Mouse (Mus musculus) adrenal gland, postnatal 10 days (tissue): ENCODE results near the gene Hist1h2bq. TPM values are rescaled to one million over a fixed set of nuclear protein-coding genes. Genes with fewer than 3 reads are reported as not detected.

Experiments
- DNase-seq: peaks from one replicate; pipeline ENCODE4 v3.0.0; 2021; ENCODE audit warnings: mixed read lengths
- microRNA-seq: library from miRNA; unstranded; fragments of <30 nt; microRNA quantifications from one replicate; pipeline ENCODE4 v1.2.0, GENCODE M21; 2021
- total RNA-seq, 2 experiments: library from RNA; stranded (reverse); gene quantifications; 2 replicates each; pipeline ENCODE4 v1.2.3; 2021

Gene Hist1h2bq
- total RNA-seq, 2 experiments from 2014 or later: 207 to 275 TPM

GRCm38 (mm10) chr13:21787760-21788593, 22.0 kb downstream of the Hist1h2bq start:
- DNase-seq: no peak

GRCm38 (mm10) chr13:21786899-21787629, 22.9 kb downstream of the Hist1h2bq start, which contains the start of the genes Hist1h2an and Hist1h2bp:
Gene Hist1h2an, minus strand, starts transcription at chr13:21787218.
Gene Hist1h2bp, plus strand, starts transcription at chr13:21787461.
- peak; percentile 85 for DNase-seq

- DNase-seq: no peak
These were observed 23.7 kb downstream of the Hist1h2bq start for GRCm38 (mm10) chr13:21786189-21786898.

- no peak for DNase-seq
These were observed 25.7 kb downstream of the Hist1h2bq start for GRCm38 (mm10) chr13:21784311-21784710.

GRCm38 (mm10) chr13:21783734-21784161, 26.2 kb downstream of the Hist1h2bq start:
- peak; percentile 42 for DNase-seq

- peak; percentile 63 for DNase-seq
These were observed 26.8 kb downstream of the Hist1h2bq start, which contains the start of gene Hist1h3i for GRCm38 (mm10) chr13:21783255-21783617. Gene Hist1h3i, minus strand, starts transcription at chr13:21783370.

GRCm38 (mm10) chr13:21782361-21783254, 27.4 kb downstream of the Hist1h2bq start:
- peak; percentile 15 for DNase-seq

- DNase-seq: no peak
These were observed 28.4 kb downstream of the Hist1h2bq start for GRCm38 (mm10) chr13:21781639-21782038.

- no peak for DNase-seq
These were observed 28.9 kb downstream of the Hist1h2bq start for GRCm38 (mm10) chr13:21781021-21781555.

- DNase-seq: peak; percentile 81
These were observed 29.9 kb downstream of the Hist1h2bq start, which contains the start of gene Hist1h1b for GRCm38 (mm10) chr13:21779767-21780731. Gene Hist1h1b, minus strand, starts transcription at chr13:21780625.

- DNase-seq: peak; percentile 71
These were observed 30.9 kb downstream of the Hist1h2bq start for GRCm38 (mm10) chr13:21778814-21779766.

Small RNA genes lying within 50 kb of the gene (microRNA-seq; reads per million reads assigned to microRNA genes)
- gene Gm19658 (not detected), gene Gm44346 (not detected), gene Gm44466 (not detected)

Other genes starting within 250 kb of the Hist1h2bq start
- gene Olfr1364, start 228.4 kb downstream of the Hist1h2bq start, total RNA-seq: not detected
- not detected for gene Olfr1362, start 196.2 kb downstream of the Hist1h2bq start, total RNA-seq
- not detected for gene Olfr11, start 167.7 kb downstream of the Hist1h2bq start, total RNA-seq
- gene Olfr1361, start 146.8 kb downstream of the Hist1h2bq start, total RNA-seq: not detected
- not detected for gene Olfr1360, start 132.8 kb downstream of the Hist1h2bq start, total RNA-seq
- not detected for gene Olfr1359, start 112.1 kb downstream of the Hist1h2bq start, total RNA-seq
- gene Hist1h2bl, start 94.1 kb downstream of the Hist1h2bq start, total RNA-seq: 100 to 1,000 TPM; 284 to 352 TPM
- gene Hist1h2ai, start 93.8 kb downstream of the Hist1h2bq start, total RNA-seq: 100 to 1,000 TPM; 304 to 363 TPM
- gene Hist1h3h, start 92.5 kb downstream of the Hist1h2bq start, total RNA-seq: 100 to 1,000 TPM; 397 to 474 TPM
- 100 to 1,000 TPM in 1 of 2 experiments, 10 to 100 TPM in 1; 83.1 to 103 TPM for gene Hist1h2bm, start 88.2 kb downstream of the Hist1h2bq start, total RNA-seq
- 10 to 100 TPM; 63.1 to 70.2 TPM for gene Hist1h4j, start 75.1 kb downstream of the Hist1h2bq start, total RNA-seq
- 100 to 1,000 TPM; 688 to 818 TPM for gene Hist1h4k, start 59.7 kb downstream of the Hist1h2bq start, total RNA-seq
- gene Hist1h2ak, start 56.4 kb downstream of the Hist1h2bq start, total RNA-seq: 100 to 1,000 TPM; 111 to 143 TPM
- 100 to 1,000 TPM; 174 to 201 TPM for gene Hist1h2bn, start 56.1 kb downstream of the Hist1h2bq start, total RNA-seq
- 100 to 1,000 TPM; 179 to 219 TPM for gene Hist1h1b, start 29.6 kb downstream of the Hist1h2bq start, total RNA-seq
- gene Hist1h3i, start 26.8 kb downstream of the Hist1h2bq start, total RNA-seq: 100 to 1,000 TPM; 296 to 332 TPM
- 10 to 100 TPM; 69.2 to 73.2 TPM for gene Hist1h2an, start 23.0 kb downstream of the Hist1h2bq start, total RNA-seq
- 100 to 1,000 TPM; 111 to 134 TPM for gene Hist1h2bp, start 22.7 kb downstream of the Hist1h2bq start, total RNA-seq
- not detected for gene Hist1h2ao, start 268 bp upstream of the Hist1h2bq start, total RNA-seq
- 100 to 1,000 TPM; 590 to 593 TPM for gene Hist1h4m, start 1.5 kb upstream of the Hist1h2bq start, total RNA-seq
- gene Hist1h4n, start 22.0 kb upstream of the Hist1h2bq start, total RNA-seq: 100 to 1,000 TPM in 1 of 2 experiments, 10 to 100 TPM in 1; 81.5 to 146 TPM
- 100 to 1,000 TPM; 430 to 536 TPM for gene Hist1h2ap, start 23.3 kb upstream of the Hist1h2bq start, total RNA-seq
- gene Hist1h2br, start 23.5 kb upstream of the Hist1h2bq start, total RNA-seq: 100 to 1,000 TPM; 207 to 269 TPM
- gene Zfp184, start 134.9 kb upstream of the Hist1h2bq start, total RNA-seq: 1 to 10 TPM; 2.0 to 2.4 TPM
- gene Pom121l2, start 171.0 kb upstream of the Hist1h2bq start, total RNA-seq: not detected
- not detected for gene Prss16, start 199.5 kb upstream of the Hist1h2bq start, total RNA-seq
- 100 to 1,000 TPM; 239 to 319 TPM for gene Hist1h2ah, start 225.4 kb upstream of the Hist1h2bq start, total RNA-seq
- 100 to 1,000 TPM; 299 to 338 TPM for gene Hist1h2bk, start 225.7 kb upstream of the Hist1h2bq start, total RNA-seq
- 100 to 1,000 TPM; 136 to 154 TPM for gene Hist1h4i, start 231.2 kb upstream of the Hist1h2bq start, total RNA-seq
- 100 to 1,000 TPM; 237 to 260 TPM for gene Hist1h2ag, start 232.7 kb upstream of the Hist1h2bq start, total RNA-seq
- 100 to 1,000 TPM; 170 to 209 TPM for gene Hist1h2bj, start 233.0 kb upstream of the Hist1h2bq start, total RNA-seq